Mouse (Mus musculus) lung, embryonic 15.5 days (tissue): ENCODE data around the gene Esyt3. TPM values are rescaled to one million over a fixed set of nuclear protein-coding genes. Genes with fewer than 3 reads are reported as not detected.

Source experiments
- ATAC-seq: fragments of 200-750 bp; cut with Nextera tagmentation; 2 replicates; pipeline ENCODE4 v1.8.0; 2017; ENCODE audit warnings: moderate number of reproducible peaks, borderline replicate concordance; ENCODE audit not compliant: low FRiP score, low TSS enrichment; ENCODE audit errors: extremely low read depth
- H3K27ac ChIP-seq: fragments of 300-500 bp; sonication (generic); 2 replicates; pipeline ENCODE4 v1.5.1; 2015; ENCODE audit warnings: moderate library complexity, mild to moderate bottlenecking, inconsistent platforms
- H3K27me3 ChIP-seq: fragments of 300-500 bp; sonication (generic); 2 replicates; pipeline ENCODE4 v1.6.1; 2015; ENCODE audit warnings: inconsistent platforms
- H3K36me3 ChIP-seq: fragments of 300-500 bp; sonication (generic); 2 replicates; pipeline ENCODE4 v1.6.1; 2015; ENCODE audit warnings: inconsistent platforms
- H3K4me1 ChIP-seq: fragments of 300-500 bp; sonication (generic); 2 replicates; pipeline ENCODE4 v1.6.1; 2015; ENCODE audit warnings: inconsistent platforms
- H3K4me2 ChIP-seq: fragments of 300-500 bp; sonication (generic); 2 replicates; pipeline ENCODE4 v1.6.1; 2015; ENCODE audit warnings: inconsistent platforms, mild to moderate bottlenecking, moderate library complexity
- H3K4me3 ChIP-seq: fragments of 300-500 bp; sonication (generic); 2 replicates; pipeline ENCODE4 v1.5.1; 2015; ENCODE audit warnings: mild to moderate bottlenecking, inconsistent platforms
- H3K9ac ChIP-seq: fragments of 300-500 bp; sonication (generic); 2 replicates; pipeline ENCODE4 v1.6.1; 2015; ENCODE audit warnings: inconsistent platforms
- H3K9me3 ChIP-seq: fragments of 300-500 bp; sonication (generic); 2 replicates; pipeline ENCODE4 v1.6.1; 2016; ENCODE audit warnings: inconsistent platforms
- WGBS: fragments of 180-500 bp; shearing (Covaris S2); methylation state at CpG from one replicate; pipeline ENCODE4 v1.1.7; 2015; 5-methylcytosine and 5-hydroxymethylcytosine counted together
- polyA plus RNA-seq: library from polyadenylated mRNA; unstranded; fragments of >200 nt; fragmentation: Nextera tagmentation; extraction: Ambion mirVana; gene quantifications from 2 replicates; pipeline ENCODE4 v1.2.1, GENCODE M21; 2015

Gene Esyt3
- polyA plus RNA-seq, 1 experiment from 2014 or later = 0.98 TPM

GRCm38 (mm10) chr9:99319343-99319951, 38.9 kb downstream of the Esyt3 start:
- 41% methylated on average over 8 of the region's 8 CpGs for WGBS
- H3K4me2 ChIP-seq = no peak overlapping the region
- no peak overlapping the region for H3K27ac ChIP-seq
- no peak overlapping the region for H3K4me3 ChIP-seq
- H3K36me3 ChIP-seq = no peaks in the 10 kb centered on the region
- H3K4me1 ChIP-seq = no peaks in the 10 kb centered on the region
- H3K27me3 ChIP-seq = no peaks in the 10 kb centered on the region
- no peaks in the 10 kb centered on the region for H3K9me3 ChIP-seq
- no peak overlapping the region for H3K9ac ChIP-seq
- ATAC-seq = no peak

GRCm38 (mm10) chr9:99306226-99306625, 52.1 kb downstream of the Esyt3 start:
- Histone ChIP-seq H3K4me3 (no peak overlapping the region), H3K9ac (no peak overlapping the region), H3K4me2 (no peak overlapping the region), H3K27ac (no peak overlapping the region), H3K9me3 (no peaks in the 10 kb centered on the region), H3K27me3 (no peaks in the 10 kb centered on the region), H3K36me3 (no peaks in the 10 kb centered on the region), H3K4me1 (no peaks in the 10 kb centered on the region)
- ATAC-seq = no peak
- 67% methylated on average over 6 of the region's 6 CpGs for WGBS

- Histone ChIP-seq H3K27ac (no peak overlapping the region), H3K4me3 (no peak overlapping the region), H3K27me3 (no peaks in the 10 kb centered on the region), H3K4me2 (no peak overlapping the region), H3K4me1 (no peaks in the 10 kb centered on the region), H3K36me3 (no peaks in the 10 kb centered on the region), H3K9ac (no peak overlapping the region), H3K9me3 (no peaks in the 10 kb centered on the region)
- 80% methylated on average over 5 of the region's 5 CpGs for WGBS
- no peak for ATAC-seq
Measured at GRCm38 (mm10) chr9:99304296-99304695, 54.1 kb downstream of the Esyt3 start.

Other genes with a start within 250 kb of the Esyt3 start
- 1.5 and 1.6 TPM in 2 replicates for gene Pik3cb, start 217.9 kb downstream of the Esyt3 start, polyA plus RNA-seq
- gene Faiml, start 121.3 kb downstream of the Esyt3 start, polyA plus RNA-seq = not detected in 2 replicates
- gene Cep70, start 115.2 kb downstream of the Esyt3 start, polyA plus RNA-seq = 32.5 and 34.7 TPM in 2 replicates
- gene Mras, start 78.8 kb upstream of the Esyt3 start, polyA plus RNA-seq = 12.5 and 13.9 TPM in 2 replicates
- gene Nme9, start 92.9 kb upstream of the Esyt3 start, polyA plus RNA-seq = 2.0 and 2.6 TPM in 2 replicates
- gene Armc8, start 210.3 kb upstream of the Esyt3 start, polyA plus RNA-seq = 24.5 and 25.5 TPM in 2 replicates
- 33.1 and 35.8 TPM in 2 replicates for gene Dbr1, start 217.2 kb upstream of the Esyt3 start, polyA plus RNA-seq